Mouse (Mus musculus): Measurements from ENCODE around the gene Col5a1.

Col5a1 gene

GRCm38 (mm10) chr2:27918106-27918505 is 31.9 kb downstream of the Col5a1 start:
- DNase-seq (ENCODE audit: low read depth, low spot score), result no peak

GRCm38 (mm10) chr2:27919309-27919850 is 33.2 kb downstream of the Col5a1 start:
- no peak for DNase-seq (ENCODE audit: low read depth, low spot score)

GRCm38 (mm10) chr2:27922053-27922452 is 35.8 kb downstream of the Col5a1 start:
- no peak for DNase-seq (ENCODE audit: low read depth, low spot score)

GRCm38 (mm10) chr2:27923718-27924117 is 37.5 kb downstream of the Col5a1 start:
- no peak for DNase-seq (ENCODE audit: low read depth, low spot score)

GRCm38 (mm10) chr2:27924463-27924862 is 38.2 kb downstream of the Col5a1 start:
- no peak for DNase-seq (ENCODE audit: low read depth, low spot score)

- no peak for DNase-seq (ENCODE audit: low read depth, low spot score)
Observed at GRCm38 (mm10) chr2:27926478-27927165, 40.4 kb downstream of the Col5a1 start.

GRCm38 (mm10) chr2:27930471-27931015 is 44.3 kb downstream of the Col5a1 start:
- no peak for DNase-seq (ENCODE audit: low read depth, low spot score)

- DNase-seq (ENCODE audit: low read depth, low spot score), result no peak
Observed at GRCm38 (mm10) chr2:27931130-27931529, 44.9 kb downstream of the Col5a1 start.

GRCm38 (mm10) chr2:27931971-27932370 is 45.7 kb downstream of the Col5a1 start:
- no peak for DNase-seq (ENCODE audit: low read depth, low spot score)

- DNase-seq (ENCODE audit: low read depth, low spot score), result no peak
Observed at GRCm38 (mm10) chr2:27934269-27934668, 48.0 kb downstream of the Col5a1 start.

GRCm38 (mm10) chr2:27934831-27935230 is 48.6 kb downstream of the Col5a1 start:
- DNase-seq (ENCODE audit: low read depth, low spot score), result no peak

- no peak for DNase-seq (ENCODE audit: low read depth, low spot score)
Observed at GRCm38 (mm10) chr2:27935441-27935840, 49.2 kb downstream of the Col5a1 start.

GRCm38 (mm10) chr2:27936607-27937191 is 50.5 kb downstream of the Col5a1 start:
- DNase-seq (ENCODE audit: low read depth, low spot score), result peak; percentile 63

GRCm38 (mm10) chr2:27939433-27939832 is 53.2 kb downstream of the Col5a1 start:
- no peak for DNase-seq (ENCODE audit: low read depth, low spot score)

GRCm38 (mm10) chr2:27940144-27940543 is 53.9 kb downstream of the Col5a1 start:
- DNase-seq (ENCODE audit: low read depth, low spot score), result no peak

GRCm38 (mm10) chr2:27947252-27947651 is 61.0 kb downstream of the Col5a1 start:
- DNase-seq (ENCODE audit: low read depth, low spot score), result peak; percentile 35

- DNase-seq (ENCODE audit: low read depth, low spot score), result no peak
Observed at GRCm38 (mm10) chr2:27947917-27948316, 61.7 kb downstream of the Col5a1 start.

GRCm38 (mm10) chr2:27953866-27954265 is 67.6 kb downstream of the Col5a1 start:
- no peak for DNase-seq (ENCODE audit: low read depth, low spot score)

GRCm38 (mm10) chr2:27954924-27955323 is 68.7 kb downstream of the Col5a1 start:
- no peak for DNase-seq (ENCODE audit: low read depth, low spot score)

GRCm38 (mm10) chr2:27956751-27957150 is 70.5 kb downstream of the Col5a1 start:
- no peak for DNase-seq (ENCODE audit: low read depth, low spot score)

GRCm38 (mm10) chr2:27957184-27957583 is 71.0 kb downstream of the Col5a1 start:
- DNase-seq (ENCODE audit: low read depth, low spot score), result no peak

- DNase-seq (ENCODE audit: low read depth, low spot score), result no peak
Observed at GRCm38 (mm10) chr2:27959275-27959674, 73.0 kb downstream of the Col5a1 start.

GRCm38 (mm10) chr2:27961190-27961589 is 75.0 kb downstream of the Col5a1 start:
- no peak for DNase-seq (ENCODE audit: low read depth, low spot score)
